Mouse (Mus musculus) thymus, postnatal 10 days (tissue): ENCODE data around the gene Ccl27a.
"Not testable (repeated sequence)": the region's sequence is repeated elsewhere in the genome, so short reads cannot be mapped to it uniquely, and the experiment has no call there.

ENCODE experiments used
- DNase-seq, 2 experiments: peaks; one replicate each; pipeline ENCODE4 v3.0.0; 2021; ENCODE audit warnings: low spot score in 2 of 2

The Ccl27a gene

GRCm38 (mm10) chr4:41774002-41774401 lies at the start of gene Ccl27a:
Ccl27a (minus strand) TSS chr4:41774247.
- peak; percentile 76 to 77 for DNase-seq

GRCm38 (mm10) chr4:41783197-41783596 lies 9.2 kb upstream of the Ccl27a start:
- DNase-seq: not testable (repeated sequence)

- not testable (repeated sequence) for DNase-seq
Measured at GRCm38 (mm10) chr4:41782711-41783110, 8.7 kb upstream of the Ccl27a start.

- DNase-seq: not testable (repeated sequence)
Measured at GRCm38 (mm10) chr4:41781748-41782485, 7.9 kb upstream of the Ccl27a start.

GRCm38 (mm10) chr4:41781271-41781670 lies 7.2 kb upstream of the Ccl27a start:
- DNase-seq: not testable (repeated sequence)

GRCm38 (mm10) chr4:41775840-41776239 lies 1.8 kb upstream of the Ccl27a start:
- DNase-seq: not testable (repeated sequence)

GRCm38 (mm10) chr4:41774506-41774905 lies 459 bp upstream of the Ccl27a start:
- DNase-seq: not testable (repeated sequence)

- DNase-seq: peak in 1 of 2 experiments; percentile 40
Measured at GRCm38 (mm10) chr4:41773502-41773901, 545 bp downstream of the Ccl27a start.

GRCm38 (mm10) chr4:41772946-41773345 lies 1.1 kb downstream of the Ccl27a start:
- not testable (repeated sequence) for DNase-seq

GRCm38 (mm10) chr4:41767301-41767700 lies 6.7 kb downstream of the Ccl27a start:
- not testable (repeated sequence) for DNase-seq

GRCm38 (mm10) chr4:41763176-41763575 lies 10.9 kb downstream of the Ccl27a start:
- DNase-seq: not testable (repeated sequence)

- not testable (repeated sequence) for DNase-seq
Measured at GRCm38 (mm10) chr4:41762688-41763114, 11.3 kb downstream of the Ccl27a start.

GRCm38 (mm10) chr4:41762099-41762687 lies 11.9 kb downstream of the Ccl27a start:
- no peak for DNase-seq

GRCm38 (mm10) chr4:41761680-41762079 lies 12.4 kb downstream of the Ccl27a start:
- no peak for DNase-seq

- no peak for DNase-seq
Measured at GRCm38 (mm10) chr4:41760911-41761310, 13.1 kb downstream of the Ccl27a start.

GRCm38 (mm10) chr4:41760288-41760721 lies 13.7 kb downstream of the Ccl27a start:
- DNase-seq: peak; percentile 57 to 68

GRCm38 (mm10) chr4:41759656-41760287 lies 14.3 kb downstream of the Ccl27a start:
- DNase-seq: no peak

GRCm38 (mm10) chr4:41759206-41759605 lies 14.8 kb downstream of the Ccl27a start:
- no peak for DNase-seq

GRCm38 (mm10) chr4:41758701-41759100 lies 15.3 kb downstream of the Ccl27a start:
- DNase-seq: no peak

GRCm38 (mm10) chr4:41758021-41758420 lies 16.0 kb downstream of the Ccl27a start:
- no peak for DNase-seq

GRCm38 (mm10) chr4:41757321-41757720 lies 16.7 kb downstream of the Ccl27a start:
- no peak for DNase-seq

- peak in 1 of 2 experiments; percentile 21 for DNase-seq
Measured at GRCm38 (mm10) chr4:41756440-41756839, 17.6 kb downstream of the Ccl27a start.
